Mouse (Mus musculus) midbrain, postnatal 0 days (tissue): ENCODE measurements around the gene Sft2d1. TPM values are rescaled to one million over a fixed set of nuclear protein-coding genes. Genes with fewer than 3 reads are reported as not detected.

Source experiments
- ATAC-seq: fragments of 200-750 bp; cut with Nextera tagmentation; 2 replicates; pipeline ENCODE4 v1.8.0; 2017; ENCODE audit warnings: moderate number of reproducible peaks, mild to moderate bottlenecking, moderate TSS enrichment, moderate library complexity; ENCODE audit not compliant: low FRiP score
- DNase-seq: peaks from one replicate; pipeline ENCODE4 v3.0.0-alpha.2; 2015; ENCODE audit warnings: low spot score
- H3K27ac ChIP-seq: fragments of 300-500 bp; sonication (generic); 2 replicates; pipeline ENCODE4 v1.5.1; 2014; ENCODE audit warnings: low read depth, mild to moderate bottlenecking, low read length, mixed read lengths
- H3K27me3 ChIP-seq: fragments of 300-500 bp; sonication (generic); 2 replicates; pipeline ENCODE4 v1.6.1; 2014; ENCODE audit warnings: low read length, control low read depth, mixed read lengths; ENCODE audit not compliant: insufficient read depth
- H3K36me3 ChIP-seq: fragments of 300-500 bp; sonication (generic); 2 replicates; pipeline ENCODE4 v1.6.1; 2014; ENCODE audit warnings: low read length, control low read depth, mixed read lengths; ENCODE audit not compliant: insufficient read depth
- H3K4me1 ChIP-seq: fragments of 300-500 bp; sonication (generic); 2 replicates; pipeline ENCODE4 v1.6.1; 2014; ENCODE audit warnings: mild to moderate bottlenecking, control low read depth, antibody characterized with exemption, low read length, mixed read lengths; ENCODE audit not compliant: insufficient read depth
- H3K4me2 ChIP-seq: fragments of 300-500 bp; sonication (generic); 2 replicates; pipeline ENCODE4 v1.6.1; 2014; ENCODE audit warnings: low read depth, mild to moderate bottlenecking, low read length, mixed read lengths; ENCODE audit not compliant: poor library complexity, severe bottlenecking
- H3K4me3 ChIP-seq: fragments of 300-500 bp; sonication (generic); 2 replicates; pipeline ENCODE4 v1.5.1; 2014; ENCODE audit warnings: low read depth, mild to moderate bottlenecking, low read length, moderate library complexity
- H3K9ac ChIP-seq: fragments of 300-500 bp; sonication (generic); replicated peaks from 2 replicates; pipeline ENCODE4 v1.6.1; 2014; ENCODE audit warnings: mild to moderate bottlenecking, low read length, moderate library complexity, mixed read lengths; ENCODE audit not compliant: poor library complexity, severe bottlenecking
- H3K9me3 ChIP-seq: fragments of 300-500 bp; sonication (generic); 2 replicates; pipeline ENCODE4 v1.6.1; 2016; ENCODE audit warnings: low read length, control low read depth
- CTCF ChIP-seq: IDR thresholded peaks from 2 replicates; pipeline ENCODE4 v1.5.1; 2016; ENCODE audit warnings: antibody characterized with exemption, mild to moderate bottlenecking
- WGBS: fragments of 180-500 bp; shearing (Covaris S2); extraction: QIAGEN DNeasy Blood & Tissue Kit; methylation state at CpG from one replicate; pipeline ENCODE4 v1.1.7; 2014; 5-methylcytosine and 5-hydroxymethylcytosine counted together
- polyA plus RNA-seq: library from polyadenylated mRNA; unstranded; fragments of >200 nt; fragmentation: Nextera tagmentation; extraction: Ambion mirVana; gene quantifications from 2 replicates; pipeline ENCODE4 v1.2.1, GENCODE M21; 2015
- total RNA-seq: library from RNA; depleted of rRNA; stranded (reverse); fragments of >200 nt; gene quantifications from 2 replicates; pipeline ENCODE4 v1.2.3, GENCODE M21; 2014

The Sft2d1 gene
- total and polyA plus RNA-seq, 2 experiments from 2014 or later: 130 to 221 TPM

GRCm38 (mm10) chr17:8277266-8277665, 33.6 kb upstream of the Sft2d1 start:
- Histone ChIP-seq H3K9ac (no peak overlapping the region), H3K36me3 (no peaks in the 10 kb centered on the region), H3K27ac (no peak overlapping the region), H3K4me1 (no peaks in the 10 kb centered on the region), H3K9me3 (no peaks in the 10 kb centered on the region), H3K4me3 (no peak overlapping the region), H3K27me3 (0 out of 2 replicates have a peak, but pooled peaks cover 3% of the 10 kb centered on the region), H3K4me2 (no peak overlapping the region)
- no peak for ATAC-seq
- WGBS: 77% methylated on average over 3 of the region's 3 CpGs
- TF ChIP-seq CTCF: no peak
- DNase-seq: no peak

- H3K4me1 ChIP-seq: no peaks in the 10 kb centered on the region
- no peak overlapping the region for H3K27ac ChIP-seq
- DNase-seq: no peak
- no peaks in the 10 kb centered on the region for H3K36me3 ChIP-seq
- ATAC-seq: no peak
- no peak overlapping the region for H3K4me2 ChIP-seq
- H3K4me3 ChIP-seq: no peak overlapping the region
- 0 out of 2 replicates have a peak, but pooled peaks cover 3% of the 10 kb centered on the region for H3K27me3 ChIP-seq
- 77% methylated on average over 3 of the region's 3 CpGs for WGBS
- TF ChIP-seq CTCF: no peak
- no peaks in the 10 kb centered on the region for H3K9me3 ChIP-seq
- H3K9ac ChIP-seq: no peak overlapping the region
These were observed 32.5 kb upstream of the Sft2d1 start for GRCm38 (mm10) chr17:8278356-8278755.

- 2% methylated on average over 33 of the region's 35 CpGs for WGBS
- H3K4me1 ChIP-seq: peaks cover 3% of the 10 kb centered on the region; the same call in 1 of the 2 replicates
- H3K27me3 ChIP-seq: no peaks in the 10 kb centered on the region
- no peaks in the 10 kb centered on the region for H3K9me3 ChIP-seq
- peak within 1 kb of the TSS; percentile 91 for H3K4me2 ChIP-seq
- peak; percentile 70 for DNase-seq
- H3K27ac ChIP-seq: peak within 1 kb of the TSS; percentile 98
- H3K4me3 ChIP-seq: peak within 1 kb of the TSS; percentile 87
- no peak for TF ChIP-seq CTCF
- no peaks in the 10 kb centered on the region for H3K36me3 ChIP-seq
- peak; percentile 82 for ATAC-seq
- H3K9ac ChIP-seq: peak within 1 kb of the TSS; percentile 87
These were observed 27.9 kb upstream of the Sft2d1 start, which contains the start of gene Mpc1 for GRCm38 (mm10) chr17:8282821-8283525. TSS of gene Mpc1 (plus strand) at chr17:8282904.

- ATAC-seq: peak; percentile 97
- Histone ChIP-seq H3K4me2 (peak overlapping the region; percentile 91), H3K4me1 (peaks cover 3% of the 10 kb centered on the region; the same call in 1 of the 2 replicates), H3K4me3 (peak overlapping the region; percentile 87), H3K27me3 (no peaks in the 10 kb centered on the region), H3K9ac (peak overlapping the region; percentile 87), H3K27ac (peak overlapping the region; percentile 98), H3K9me3 (no peaks in the 10 kb centered on the region), H3K36me3 (no peaks in the 10 kb centered on the region)
- peak; percentile 45 for TF ChIP-seq CTCF
- 0% methylated on average over 72 of the region's 77 CpGs for WGBS
- DNase-seq: peak; percentile 97
These were observed 27.2 kb upstream of the Sft2d1 start for GRCm38 (mm10) chr17:8283526-8284253.

GRCm38 (mm10) chr17:8284254-8284661, 26.6 kb upstream of the Sft2d1 start:
- Histone ChIP-seq H3K4me3 (peak overlapping the region; percentile 87), H3K9me3 (no peaks in the 10 kb centered on the region), H3K36me3 (no peaks in the 10 kb centered on the region), H3K4me2 (peak overlapping the region; percentile 91), H3K27ac (peak overlapping the region; percentile 98), H3K9ac (peak overlapping the region; percentile 87), H3K27me3 (no peaks in the 10 kb centered on the region), H3K4me1 (peaks cover 3% of the 10 kb centered on the region; the same call in 1 of the 2 replicates)
- DNase-seq (peak; percentile 22), ATAC-seq (peak; percentile 41)
- WGBS: under 1% methylated on average over 32 of the region's 32 CpGs
- 0 out of 2 replicates have a peak, but pooled peaks have one; percentile 0 for TF ChIP-seq CTCF
